ENCODE assay signal across 19 mouse cellular contexts in the genomic region with DNA sequence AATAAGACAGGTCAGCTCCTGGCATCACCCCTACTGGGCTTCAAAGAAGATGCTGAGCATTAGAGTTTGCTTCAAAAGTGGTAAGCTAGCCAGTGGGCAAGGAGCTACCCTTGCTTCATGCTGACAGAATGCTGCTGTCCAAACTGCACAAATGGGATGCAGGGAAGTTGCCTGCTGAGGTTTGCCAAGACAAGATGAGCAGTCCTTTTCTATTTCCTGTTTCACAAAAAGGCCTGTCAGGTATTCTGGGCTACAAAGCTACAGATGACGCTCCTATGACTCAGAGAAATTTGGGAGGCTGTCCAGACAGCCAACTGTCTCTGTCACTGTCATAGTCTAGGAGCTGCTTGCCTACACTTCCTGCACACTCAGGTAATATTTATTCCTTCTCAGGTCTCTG. TPM values are rescaled to one million over a fixed set of nuclear protein-coding genes. Genes with fewer than 3 reads are reported as not detected.
DNase-seq lines count a peak whose midpoint lies in the region; ATAC-seq lines count a peak whose summit lies in the region.
"Had no signal": no experiment of that assay in that cellular context is flagged by ENCODE, and none has a peak within 500 bp of the region (broad histone marks: within the 10 kb centered on the region; RNA-seq: fewer than 3 reads in every experiment).

No protein-coding gene starts in this region.

- 90% methylated on average over 1 of the region's 1 CpGs for WGBS in intestine, embryonic 16.5 days
- WGBS in embryonic facial prominence, embryonic 10.5 days = 89% methylated on average over 1 of the region's 1 CpGs

- H3K27ac ChIP-seq in intestine, embryonic 16.5 days (ENCODE audit: low read length) = no peak overlapping the region
- H3K27ac ChIP-seq in embryonic facial prominence, embryonic 10.5 days (replicated peaks) = no peak overlapping the region
- H3K27ac ChIP-seq: forebrain, embryonic 13.5 days; left cerebral cortex, adult 2 months; liver, embryonic 14.5 days; lung, embryonic 15.5 days; stomach, embryonic 15.5 days had no signal

- no peak overlapping the region for H3K4me2 ChIP-seq in intestine, embryonic 16.5 days (ENCODE audit: low read depth, low read length)
- H3K4me2 ChIP-seq: forebrain, embryonic 13.5 days; lung, embryonic 15.5 days; midbrain, embryonic 11.5 days; stomach, embryonic 15.5 days had no signal

- ATAC-seq in intestine, embryonic 16.5 days = no peak
- ATAC-seq: forebrain, embryonic 13.5 days; hindbrain, embryonic 16.5 days; intestine, postnatal 0 days had no signal

- no peak overlapping the region for H3K9ac ChIP-seq in intestine, embryonic 16.5 days (ENCODE audit: low read depth, low read length)
- H3K9ac ChIP-seq: forebrain, embryonic 13.5 days; liver, embryonic 14.5 days; lung, embryonic 15.5 days; stomach, embryonic 15.5 days had no signal

- H3K36me3 ChIP-seq in intestine, embryonic 16.5 days (ENCODE audit: control insufficient read depth, insufficient read depth, low read length) = peaks cover 23% of the 10 kb centered on the region
- H3K36me3 ChIP-seq in embryonic facial prominence, embryonic 10.5 days (replicated peaks) = peaks cover 85% of the 10 kb centered on the region

- no peak overlapping the region for H3K4me3 ChIP-seq in intestine, embryonic 16.5 days (ENCODE audit: low read length)
- no peak overlapping the region for H3K4me3 ChIP-seq in embryonic facial prominence, embryonic 10.5 days
- H3K4me3 ChIP-seq: forebrain, embryonic 13.5 days; left cerebral cortex, adult 2 months; lung, embryonic 15.5 days; stomach, embryonic 15.5 days had no signal

- H3K4me1 ChIP-seq in intestine, embryonic 16.5 days (ENCODE audit: control insufficient read depth, insufficient read depth, low read length) = no peaks in the 10 kb centered on the region
- H3K4me1 ChIP-seq in embryonic facial prominence, embryonic 10.5 days = no peaks in the 10 kb centered on the region
- H3K4me1 ChIP-seq: forebrain, embryonic 13.5 days; lung, embryonic 15.5 days; stomach, embryonic 15.5 days had no signal

- peak; percentile 34 for DNase-seq in layer of hippocampus, adult 9-11 months
- DNase-seq in layer of hippocampus, postnatal 25 days (ENCODE audit: extremely low spot score in 1 of 2, low spot score in 1 of 2) = no peak
- DNase-seq in MN1 (ENCODE audit: low spot score) = peak; percentile 17
- peak; percentile 86 for DNase-seq in cerebellum, adult 11-12 months
- DNase-seq in cerebellum, postnatal 14 days = peak; percentile 58 to 83
- DNase-seq in embryonic facial prominence, embryonic 10.5 days (ENCODE audit: low spot score) = no peak
- DNase-seq: adrenal gland, adult 8-10 months; gastrocnemius, postnatal 14 days; kidney, postnatal 10 days; retina, postnatal 1 day had no signal

- no peaks in the 10 kb centered on the region for H3K27me3 ChIP-seq in intestine, embryonic 16.5 days (replicated peaks; ENCODE audit: control insufficient read depth, insufficient read depth, low read length)
- H3K27me3 ChIP-seq in embryonic facial prominence, embryonic 10.5 days (replicated peaks; ENCODE audit: low read depth, poor library complexity, severe bottlenecking) = no peaks in the 10 kb centered on the region
- H3K27me3 ChIP-seq: forebrain, embryonic 13.5 days; lung, embryonic 15.5 days; stomach, embryonic 15.5 days had no signal

- no peaks in the 10 kb centered on the region for H3K9me3 ChIP-seq in intestine, embryonic 16.5 days (ENCODE audit: control insufficient read depth, low read length)
- no peaks in the 10 kb centered on the region for H3K9me3 ChIP-seq in embryonic facial prominence, embryonic 10.5 days
- H3K9me3 ChIP-seq: forebrain, embryonic 13.5 days; lung, embryonic 15.5 days; stomach, embryonic 15.5 days had no signal

RNA-seq across cellular contexts. Expression of a gene that starts 16.7 kb away (rescaled TPM):
- total RNA-seq in layer of hippocampus, postnatal 25 days (2021) = 10 to 100 TPM; 19.7 to 20.1 TPM
- 44.1 and 48.8 TPM in 2 replicates for polyA plus RNA-seq in intestine, embryonic 16.5 days (2015; fragmentation: Nextera tagmentation; extraction: Ambion mirVana)
- polyA plus RNA-seq in embryonic facial prominence, embryonic 10.5 days (2016; fragmentation: Nextera tagmentation; extraction: Ambion mirVana) = 87.5 and 89.2 TPM in 2 replicates

Comparison
In these comparisons a context has a peak if more than half of its experiments do, and no peak if none do; other contexts are left out.
1. DNase-seq: peak in layer of hippocampus, adult 9-11 months (single experiment), MN1 (single experiment), cerebellum, adult 11-12 months (single experiment) and cerebellum, postnatal 14 days (2 of 2); none in layer of hippocampus, postnatal 25 days (0 of 2) and embryonic facial prominence, embryonic 10.5 days (single experiment).